Mouse (Mus musculus) midbrain, embryonic 12.5 days (tissue): Measurements from ENCODE around the gene Kirrel3. TPM values are rescaled to one million over a fixed set of nuclear protein-coding genes. Genes with fewer than 3 reads are reported as not detected.

Source experiments
- ATAC-seq: fragments of 200-750 bp; cut with Nextera tagmentation; 2 replicates; pipeline ENCODE4 v1.8.0; 2017; ENCODE audit warnings: low read depth, moderate TSS enrichment, moderate library complexity; ENCODE audit not compliant: low FRiP score
- H3K27ac ChIP-seq: fragments of 300-500 bp; sonication (generic); replicated peaks from 2 replicates; pipeline ENCODE4 v1.5.1; 2016; ENCODE audit warnings: mild to moderate bottlenecking
- H3K27me3 ChIP-seq: fragments of 300-500 bp; sonication (generic); 2 replicates; pipeline ENCODE4 v1.6.1; 2016; ENCODE audit warnings: mild to moderate bottlenecking
- H3K36me3 ChIP-seq: fragments of 300-500 bp; sonication (generic); 2 replicates; pipeline ENCODE4 v1.6.1; 2016
- H3K4me1 ChIP-seq: fragments of 300-500 bp; sonication (generic); 2 replicates; pipeline ENCODE4 v1.6.1; 2016
- H3K4me2 ChIP-seq: fragments of 300-500 bp; sonication (generic); replicated peaks from 2 replicates; pipeline ENCODE4 v1.6.1; 2016; ENCODE audit warnings: mild to moderate bottlenecking, moderate library complexity
- H3K4me3 ChIP-seq: fragments of 300-500 bp; sonication (generic); 2 replicates; pipeline ENCODE4 v1.5.1; 2016; ENCODE audit warnings: mild to moderate bottlenecking
- H3K9ac ChIP-seq: fragments of 300-500 bp; sonication (generic); replicated peaks from 2 replicates; pipeline ENCODE4 v1.6.1; 2016; ENCODE audit warnings: mild to moderate bottlenecking, moderate library complexity
- H3K9me3 ChIP-seq: fragments of 300-500 bp; sonication (generic); 2 replicates; pipeline ENCODE4 v1.6.1; 2016; ENCODE audit warnings: mild to moderate bottlenecking
- WGBS: fragments of 180-500 bp; shearing (Covaris S2); methylation state at CpG from one replicate; pipeline ENCODE4 v1.1.7; 2016; 5-methylcytosine and 5-hydroxymethylcytosine counted together
- polyA plus RNA-seq: library from polyadenylated mRNA; unstranded; fragments of >200 nt; fragmentation: Nextera tagmentation; extraction: Ambion mirVana; gene quantifications from 2 replicates; pipeline ENCODE4 v1.2.1, GENCODE M21; 2016

The Kirrel3 gene
- polyA plus RNA-seq, 1 experiment from 2014 or later, result 9.5 TPM

- no peak for ATAC-seq
- no peak overlapping the region for H3K4me3 ChIP-seq
Observed at GRCm38 (mm10) chr9:34478494-34478893, 7.2 kb upstream of the Kirrel3 start.

GRCm38 (mm10) chr9:34483236-34483635 is 2.5 kb upstream of the Kirrel3 start:
- peaks cover 28% of the 10 kb centered on the region for H3K27me3 ChIP-seq
- no peak overlapping the region for H3K9ac ChIP-seq
- WGBS, result 36% methylated on average over 2 of the region's 2 CpGs
- H3K9me3 ChIP-seq, result no peaks in the 10 kb centered on the region
- H3K36me3 ChIP-seq, result no peaks in the 10 kb centered on the region
- H3K4me1 ChIP-seq, result peaks cover 9% of the 10 kb centered on the region
- no peak overlapping the region for H3K4me2 ChIP-seq
- ATAC-seq, result 0 out of 2 replicates have a peak, but pooled peaks have one; percentile 20
- H3K27ac ChIP-seq, result no peak overlapping the region
- H3K4me3 ChIP-seq, result no peak overlapping the region

More at GRCm38 (mm10) chr9:34478494-34478893, 7.2 kb upstream of the Kirrel3 start:
- WGBS, result 92% methylated on average over 2 of the region's 2 CpGs
- no peaks in the 10 kb centered on the region for H3K36me3 ChIP-seq
- H3K4me1 ChIP-seq, result peaks cover 4% of the 10 kb centered on the region
- H3K9me3 ChIP-seq, result no peaks in the 10 kb centered on the region
- no peak overlapping the region for H3K4me2 ChIP-seq
- H3K27ac ChIP-seq, result no peak overlapping the region
- no peaks in the 10 kb centered on the region for H3K27me3 ChIP-seq
- H3K9ac ChIP-seq, result no peak overlapping the region

- 46% methylated on average over 6 of the region's 6 CpGs for WGBS
- Histone ChIP-seq H3K4me3 (no peak overlapping the region), H3K9me3 (no peaks in the 10 kb centered on the region), H3K4me1 (peaks cover 16% of the 10 kb centered on the region), H3K9ac (no peak overlapping the region), H3K27ac (no peak overlapping the region), H3K4me2 (no peak overlapping the region), H3K27me3 (peaks cover 36% of the 10 kb centered on the region), H3K36me3 (no peaks in the 10 kb centered on the region)
- ATAC-seq, result no peak
Observed at GRCm38 (mm10) chr9:34484665-34485064, 1.0 kb upstream of the Kirrel3 start.

- H3K4me3 ChIP-seq, result peak overlapping the region; percentile 57
- 1% methylated on average over 9 of the region's 9 CpGs for WGBS
- no peak overlapping the region for H3K27ac ChIP-seq
- peak; percentile 32 for ATAC-seq
- no peaks in the 10 kb centered on the region for H3K9me3 ChIP-seq
- no peaks in the 10 kb centered on the region for H3K36me3 ChIP-seq
- peaks cover 68% of the 10 kb centered on the region for H3K27me3 ChIP-seq
- H3K9ac ChIP-seq, result peak overlapping the region; percentile 57
- peaks cover 20% of the 10 kb centered on the region for H3K4me1 ChIP-seq
- peak overlapping the region; percentile 76 for H3K4me2 ChIP-seq
Observed at GRCm38 (mm10) chr9:34488267-34488666, 2.6 kb downstream of the Kirrel3 start.

GRCm38 (mm10) chr9:34488700-34489315 is 3.1 kb downstream of the Kirrel3 start:
- ATAC-seq, result peak; percentile 72
- Histone ChIP-seq H3K4me2 (peak overlapping the region; percentile 76), H3K27ac (no peak overlapping the region), H3K4me1 (peaks cover 23% of the 10 kb centered on the region), H3K27me3 (peaks cover 68% of the 10 kb centered on the region), H3K36me3 (no peaks in the 10 kb centered on the region), H3K4me3 (peak overlapping the region; percentile 57), H3K9ac (peak overlapping the region; percentile 57), H3K9me3 (no peaks in the 10 kb centered on the region)
- WGBS, result under 1% methylated on average over 53 of the region's 53 CpGs

- Histone ChIP-seq H3K4me3 (peak overlapping the region; percentile 57), H3K4me2 (peak overlapping the region; percentile 76), H3K9me3 (no peaks in the 10 kb centered on the region), H3K27me3 (peaks cover 68% of the 10 kb centered on the region), H3K36me3 (no peaks in the 10 kb centered on the region), H3K27ac (no peak overlapping the region), H3K4me1 (peaks cover 23% of the 10 kb centered on the region), H3K9ac (peak overlapping the region; percentile 57)
- 2% methylated on average over 13 of the region's 13 CpGs for WGBS
- ATAC-seq, result no peak
Observed at GRCm38 (mm10) chr9:34489316-34489710, 3.6 kb downstream of the Kirrel3 start.

- WGBS, result 18% methylated on average over 5 of the region's 5 CpGs
- H3K9ac ChIP-seq, result no peak overlapping the region; the same call in 1 of the 2 replicates
- H3K9me3 ChIP-seq, result no peaks in the 10 kb centered on the region
- peak overlapping the region; percentile 76 for H3K4me2 ChIP-seq
- no peak for ATAC-seq
- H3K36me3 ChIP-seq, result no peaks in the 10 kb centered on the region
- no peak overlapping the region for H3K27ac ChIP-seq
- H3K4me3 ChIP-seq, result peak overlapping the region; percentile 57
- peaks cover 23% of the 10 kb centered on the region for H3K4me1 ChIP-seq
- H3K27me3 ChIP-seq, result peaks cover 66% of the 10 kb centered on the region
Observed at GRCm38 (mm10) chr9:34489760-34490159, 4.1 kb downstream of the Kirrel3 start.

- Histone ChIP-seq H3K27ac (no peak overlapping the region), H3K36me3 (no peaks in the 10 kb centered on the region), H3K9me3 (no peaks in the 10 kb centered on the region), H3K4me3 (no peak overlapping the region), H3K27me3 (peaks cover 60% of the 10 kb centered on the region), H3K9ac (no peak overlapping the region), H3K4me2 (no peak overlapping the region), H3K4me1 (peaks cover 20% of the 10 kb centered on the region)
- no peak for ATAC-seq
- WGBS, result 53% methylated on average over 3 of the region's 3 CpGs
Observed at GRCm38 (mm10) chr9:34492121-34492520, 6.4 kb downstream of the Kirrel3 start.

- Histone ChIP-seq H3K9me3 (no peaks in the 10 kb centered on the region), H3K4me1 (peaks cover 17% of the 10 kb centered on the region), H3K27ac (no peak overlapping the region), H3K9ac (no peak overlapping the region), H3K27me3 (peaks cover 55% of the 10 kb centered on the region), H3K4me3 (no peak overlapping the region), H3K4me2 (no peak overlapping the region), H3K36me3 (no peaks in the 10 kb centered on the region)
- WGBS, result 21% methylated on average over 2 of the region's 2 CpGs
- no peak for ATAC-seq
Observed at GRCm38 (mm10) chr9:34493571-34493970, 7.9 kb downstream of the Kirrel3 start.

GRCm38 (mm10) chr9:34498126-34498525 is 12.4 kb downstream of the Kirrel3 start:
- Histone ChIP-seq H3K9me3 (no peaks in the 10 kb centered on the region), H3K27ac (no peak overlapping the region), H3K9ac (no peak overlapping the region), H3K27me3 (peaks cover 21% of the 10 kb centered on the region), H3K36me3 (no peaks in the 10 kb centered on the region), H3K4me3 (no peak overlapping the region), H3K4me2 (no peak overlapping the region), H3K4me1 (peaks cover 4% of the 10 kb centered on the region; the same call in 1 of the 2 replicates)
- no peak for ATAC-seq
- WGBS, result 89% methylated on average over 2 of the region's 2 CpGs

GRCm38 (mm10) chr9:34498651-34499050 is 13.0 kb downstream of the Kirrel3 start:
- Histone ChIP-seq H3K27me3 (peaks cover 21% of the 10 kb centered on the region), H3K4me3 (no peak overlapping the region), H3K36me3 (no peaks in the 10 kb centered on the region), H3K4me1 (peaks cover under 1% of the 10 kb centered on the region; the same call in 1 of the 2 replicates), H3K9me3 (no peaks in the 10 kb centered on the region), H3K9ac (no peak overlapping the region), H3K4me2 (no peak overlapping the region), H3K27ac (no peak overlapping the region)
- WGBS, result 5% methylated on average over 5 of the region's 5 CpGs
- ATAC-seq, result peak; percentile 74; the same call in 1 of the 2 replicates

GRCm38 (mm10) chr9:34507164-34507563 is 21.5 kb downstream of the Kirrel3 start:
- Histone ChIP-seq H3K9ac (no peak overlapping the region), H3K36me3 (no peaks in the 10 kb centered on the region), H3K4me1 (0 out of 2 replicates have a peak, but pooled peaks cover 6% of the 10 kb centered on the region), H3K4me2 (no peak overlapping the region), H3K4me3 (no peak overlapping the region), H3K27me3 (peaks cover 7% of the 10 kb centered on the region; the same call in 1 of the 2 replicates), H3K9me3 (no peaks in the 10 kb centered on the region), H3K27ac (no peak overlapping the region)
- no peak for ATAC-seq
- 88% methylated on average over 2 of the region's 2 CpGs for WGBS
